Mouse (Mus musculus) spleen, adult 2 months (tissue): ENCODE data around the gene Cep95. TPM values are rescaled to one million over a fixed set of nuclear protein-coding genes. Genes with fewer than 3 reads are reported as not detected.
A peak's percentile ranks its signal among the peaks of the same experiment; 100 is the strongest.
"Not testable (repeated sequence)": the region's sequence is repeated elsewhere in the genome, so short reads cannot be mapped to it uniquely, and the experiment has no call there.

Source experiments
- DNase-seq, 2 experiments: peaks; one replicate each; pipeline versions ENCODE4 v3.0.0 to v3.0.0-alpha.2; 2012 to 2021; ENCODE audit warnings: low spot score in 2 of 2, low read depth in 1 of 2
- H3K27ac ChIP-seq: fragments of 200-500 bp; 2 replicates; pipeline ENCODE4 v1.5.1; 2012; ENCODE audit warnings: low read length, inconsistent platforms; ENCODE audit not compliant: insufficient read depth
- H3K27me3 ChIP-seq: fragments of 200-500 bp; 2 replicates; pipeline ENCODE4 v1.6.1; 2012; ENCODE audit warnings: mild to moderate bottlenecking, moderate library complexity, low read length, inconsistent platforms; ENCODE audit not compliant: control insufficient read depth, insufficient read depth
- H3K36me3 ChIP-seq: fragments of 200-500 bp; 2 replicates; pipeline ENCODE4 v1.6.1; 2012; ENCODE audit warnings: mild to moderate bottlenecking, low read length, inconsistent platforms; ENCODE audit not compliant: control insufficient read depth, insufficient read depth
- H3K4me1 ChIP-seq: fragments of 200-500 bp; 2 replicates; pipeline ENCODE4 v1.6.1; 2011; ENCODE audit warnings: inconsistent platforms; ENCODE audit not compliant: control insufficient read depth, insufficient read depth, insufficient read length
- H3K4me3 ChIP-seq: fragments of 200-500 bp; 2 replicates; pipeline ENCODE4 v1.5.1; 2011; ENCODE audit warnings: mild to moderate bottlenecking, inconsistent platforms; ENCODE audit not compliant: insufficient read depth, insufficient read length; ENCODE audit errors: extremely low read depth
- CTCF ChIP-seq: fragments of 200-500 bp; IDR thresholded peaks from 2 replicates; pipeline ENCODE4 v1.5.1; 2011; ENCODE audit warnings: mild to moderate bottlenecking, inconsistent platforms; ENCODE audit not compliant: insufficient read depth, insufficient read length, insufficient replicate concordance; ENCODE audit errors: extremely low read depth
- POLR2A ChIP-seq: fragments of 200-500 bp; IDR thresholded peaks from 2 replicates; pipeline ENCODE4 v1.6.1; 2011; ENCODE audit warnings: low read depth, low read length, inconsistent platforms
- WGBS: fragments of 180-500 bp; shearing (Covaris S2); methylation state at CpG from one replicate; pipeline ENCODE4 v1.1.7; 2018; 5-methylcytosine and 5-hydroxymethylcytosine counted together
- polyA plus RNA-seq: library from polyadenylated mRNA; depleted of rRNA; stranded (reverse); fragments of >200 nt; gene quantifications from 2 replicates; pipeline ENCODE4 v1.2.3, GENCODE M21; 2012; rRNA removed

The Cep95 gene
- polyA plus RNA-seq = 2.0 and 2.1 TPM in 2 replicates

DNA sequence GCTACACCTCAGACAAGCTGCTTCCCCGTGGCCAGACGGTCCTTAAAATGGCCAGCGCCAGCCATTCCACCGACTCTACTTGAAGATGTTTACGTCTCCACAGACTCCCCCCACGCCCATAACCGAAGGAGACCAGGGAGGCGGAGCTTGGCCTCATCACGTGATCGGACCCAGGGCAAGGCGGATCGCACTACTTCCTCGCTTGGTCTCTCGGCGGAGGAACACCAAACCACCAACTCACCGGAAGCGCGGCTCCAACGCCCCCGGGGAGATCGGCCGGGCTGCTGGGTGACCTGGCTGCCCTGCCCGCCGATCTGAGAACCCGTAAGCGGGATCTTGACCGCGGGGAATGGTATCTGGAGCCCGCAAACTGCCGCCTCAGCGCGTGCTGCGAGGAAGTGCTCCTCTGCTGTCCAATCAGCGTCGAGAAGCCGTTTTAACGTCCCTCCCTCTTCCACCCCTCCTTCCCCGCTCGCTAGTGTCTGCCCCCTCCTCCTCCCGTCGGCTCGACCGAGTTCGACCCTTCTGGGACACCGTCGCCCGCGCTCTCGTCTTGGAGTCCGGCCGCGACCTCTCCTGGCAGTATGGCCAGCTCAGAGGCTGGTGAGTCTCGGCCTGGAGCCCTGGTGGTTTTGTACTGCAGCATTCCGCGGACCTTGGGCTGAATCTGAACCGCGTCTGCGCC is at the start of gene Cep95, which contains the start of gene Ddx5:
TSS of gene Cep95 (plus strand) at position 478 of the 685 bp plus-strand sequence.
TSS of gene Ddx5 (minus strand) at position 411 of the 685 bp plus-strand sequence.
- peak; percentile 97 to 99 for DNase-seq
- peak; percentile 6; the same call in 1 of the 2 replicates for TF ChIP-seq CTCF
- TF ChIP-seq POLR2A = peak; percentile 32

DNA sequence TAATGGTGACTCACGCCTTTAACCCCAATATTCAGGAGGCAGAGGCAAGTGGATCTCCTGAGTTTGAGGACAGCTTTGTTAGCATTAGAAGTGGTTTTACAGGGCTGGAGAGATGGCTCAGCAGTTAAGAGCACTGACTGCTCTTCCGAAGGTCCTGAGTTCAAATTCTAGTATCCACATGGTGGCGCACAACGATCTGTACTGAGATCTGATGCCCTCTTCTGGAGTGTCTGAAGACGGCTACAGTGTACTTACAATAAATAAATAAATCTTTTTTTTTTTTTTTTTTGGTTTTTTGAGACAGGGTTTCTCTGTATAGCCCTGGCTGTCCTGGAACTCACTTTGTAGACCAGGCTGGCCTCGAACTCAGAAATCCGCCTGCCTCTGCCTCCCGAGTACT is 48.3 kb upstream of the Cep95 start:
- H3K36me3 ChIP-seq, H3K27me3 ChIP-seq, DNase-seq, H3K4me1 ChIP-seq, H3K4me3 ChIP-seq, H3K27ac ChIP-seq: not testable (repeated sequence)
- WGBS = 86% methylated on average over 5 of the region's 8 CpGs

More for the DNA sequence above, at the start of gene Cep95, which contains the start of gene Ddx5:
- Histone ChIP-seq H3K36me3 (peaks cover 24% of the 10 kb centered on the region), H3K27me3 (no peaks in the 10 kb centered on the region), H3K27ac (peak within 1 kb of the TSS; percentile 100), H3K4me1 (no peaks in the 10 kb centered on the region; the same call in 1 of the 2 replicates), H3K4me3 (peak within 1 kb of the TSS; percentile 93)
- WGBS = under 1% methylated on average over 58 of the region's 58 CpGs

DNA sequence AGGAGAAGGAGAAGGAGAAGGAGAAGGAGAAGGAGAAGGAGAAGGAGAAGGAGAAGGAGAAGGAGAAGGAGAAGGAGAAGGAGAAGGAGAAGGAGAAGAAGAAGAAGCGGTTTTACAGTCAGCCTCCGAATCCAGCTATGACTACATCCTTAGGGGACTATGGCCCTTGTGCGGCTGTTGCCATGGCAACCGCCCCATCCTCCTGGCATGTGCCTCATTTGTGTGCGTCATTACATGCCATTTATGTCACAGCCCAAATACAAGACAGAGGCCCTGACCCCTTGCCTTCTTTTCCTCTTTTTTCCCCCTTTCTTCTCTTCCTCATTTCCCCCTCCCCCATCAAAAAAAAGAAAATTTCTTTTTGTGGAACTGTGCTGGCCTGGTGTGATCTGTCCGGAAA is 47.8 kb upstream of the Cep95 start:
- 76% methylated on average over 6 of the region's 6 CpGs for WGBS
- H3K27ac ChIP-seq = no peak overlapping the region
- H3K27me3 ChIP-seq = no peaks in the 10 kb centered on the region
- no peak overlapping the region for H3K4me3 ChIP-seq
- DNase-seq = no peak
- H3K4me1 ChIP-seq = peaks cover 4% of the 10 kb centered on the region; the same call in 1 of the 2 replicates
- peaks cover 8% of the 10 kb centered on the region for H3K36me3 ChIP-seq
- TF ChIP-seq POLR2A (no peak), CTCF (no peak)

DNA sequence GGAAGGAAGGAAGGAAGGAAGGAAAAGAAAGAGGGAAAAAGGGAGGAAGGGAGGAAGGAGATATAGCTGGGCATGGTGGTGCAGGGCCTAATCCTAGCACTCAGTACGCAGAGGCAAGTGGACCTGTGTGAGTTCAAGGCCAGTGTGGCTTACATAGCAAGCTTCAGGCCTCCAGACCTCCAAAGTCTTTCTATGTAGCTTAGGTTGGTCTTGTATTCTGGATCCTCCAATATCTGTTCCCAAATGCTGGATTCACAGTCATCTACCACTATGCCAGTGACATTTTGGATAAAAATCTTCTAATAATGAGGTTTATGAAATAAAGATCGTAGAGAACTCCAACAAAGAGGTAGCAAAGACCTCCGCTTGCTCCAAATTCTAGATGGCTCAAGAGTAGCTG is 47.2 kb upstream of the Cep95 start:
- H3K27ac ChIP-seq = no peak overlapping the region
- peaks cover 8% of the 10 kb centered on the region for H3K36me3 ChIP-seq
- WGBS = 93% methylated on average over 3 of the region's 3 CpGs
- H3K27me3 ChIP-seq = no peaks in the 10 kb centered on the region
- DNase-seq = no peak
- no peak overlapping the region for H3K4me3 ChIP-seq
- TF ChIP-seq POLR2A (no peak), CTCF (no peak)
- H3K4me1 ChIP-seq = peaks cover 4% of the 10 kb centered on the region; the same call in 1 of the 2 replicates

DNA sequence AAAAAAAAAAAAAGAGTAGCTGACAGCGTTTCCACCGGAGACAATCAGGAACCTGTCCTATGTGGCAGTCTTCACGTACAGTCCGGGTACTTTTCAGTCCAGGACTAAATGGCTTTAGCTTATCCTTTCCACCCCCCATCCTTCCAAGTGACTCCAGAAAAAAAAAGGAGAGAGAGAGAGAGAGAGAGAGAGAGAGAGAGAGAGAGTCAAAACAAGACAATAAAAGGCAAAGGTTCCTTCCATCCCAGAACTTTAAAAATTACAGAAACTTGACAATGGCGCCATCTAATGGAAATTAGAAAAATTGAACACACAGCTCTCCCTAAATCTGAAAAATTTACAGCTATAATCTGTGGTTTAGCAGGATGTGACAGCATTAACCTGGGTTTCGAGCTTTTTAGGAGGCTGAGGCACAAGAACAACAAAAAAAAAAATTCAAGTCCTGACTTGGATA is 46.6 kb upstream of the Cep95 start:
- no peak overlapping the region for H3K4me3 ChIP-seq
- no peaks in the 10 kb centered on the region for H3K27me3 ChIP-seq
- peaks cover 4% of the 10 kb centered on the region; the same call in 1 of the 2 replicates for H3K4me1 ChIP-seq
- peaks cover 7% of the 10 kb centered on the region for H3K36me3 ChIP-seq
- 48% methylated on average over 6 of the region's 6 CpGs for WGBS
- TF ChIP-seq POLR2A (no peak), CTCF (no peak)
- DNase-seq = peak in 1 of 2 experiments; percentile 46
- H3K27ac ChIP-seq = no peak overlapping the region

DNA sequence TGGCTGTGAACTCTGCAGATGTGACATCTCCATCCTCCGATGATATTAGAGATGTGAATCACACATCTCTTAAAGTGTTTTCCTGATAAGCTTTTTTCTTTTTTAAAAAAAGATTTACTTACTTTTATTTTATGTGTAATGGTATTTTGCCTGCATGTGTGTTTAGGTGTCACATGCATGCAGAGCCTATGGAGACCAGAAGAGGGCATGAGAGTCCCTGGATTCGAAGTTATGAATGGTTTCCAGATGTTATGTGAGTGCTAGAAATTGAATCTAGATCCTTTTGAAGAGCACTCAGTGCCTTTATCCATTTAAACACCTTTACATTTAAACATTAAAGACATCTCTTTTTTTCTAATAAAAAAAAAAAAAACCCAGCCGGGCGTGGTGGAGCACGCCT is 44.1 kb upstream of the Cep95 start:
- peaks cover 7% of the 10 kb centered on the region for H3K36me3 ChIP-seq
- no peak for TF ChIP-seq CTCF
- no peak for TF ChIP-seq POLR2A
- no peaks in the 10 kb centered on the region for H3K27me3 ChIP-seq
- 93% methylated on average over 5 of the region's 5 CpGs for WGBS
- DNase-seq = no peak
- H3K4me3 ChIP-seq = no peak overlapping the region
- H3K4me1 ChIP-seq = peaks cover 4% of the 10 kb centered on the region; the same call in 1 of the 2 replicates
- no peak overlapping the region for H3K27ac ChIP-seq

DNA sequence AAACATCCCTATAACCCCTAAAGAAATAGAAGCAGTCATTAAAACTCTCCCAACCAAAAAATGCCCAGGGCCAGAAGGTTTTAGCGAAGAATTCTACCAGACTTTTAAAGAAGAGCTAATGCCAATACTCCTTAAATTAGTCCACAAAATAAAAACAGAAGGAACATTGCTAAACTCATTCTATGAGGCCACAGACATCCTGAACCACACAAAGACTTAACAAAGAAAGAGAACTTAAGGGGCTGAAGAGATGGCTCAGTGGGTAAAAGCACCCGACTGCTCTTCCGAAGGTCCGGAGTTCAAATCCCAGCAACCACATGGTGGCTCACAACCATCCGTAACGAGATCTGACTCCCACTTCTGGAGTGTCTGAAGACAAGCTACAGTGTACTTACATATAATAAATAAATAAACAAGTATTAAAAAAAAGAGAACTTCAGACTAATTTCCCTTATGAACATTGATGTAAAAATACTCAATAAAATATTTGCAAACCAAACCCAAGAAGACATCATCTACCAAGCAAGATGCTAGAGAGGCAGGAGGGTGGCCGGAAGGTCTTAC is 39.4 kb upstream of the Cep95 start:
- H3K4me1 ChIP-seq, H3K27me3 ChIP-seq, H3K36me3 ChIP-seq, DNase-seq: not testable (repeated sequence)
- Histone ChIP-seq H3K4me3 (peak overlapping the region; percentile 63), H3K27ac (peak overlapping the region; percentile 95)
- WGBS = 29% methylated on average over 7 of the region's 7 CpGs
